Mouse (Mus musculus) ES-E14 (cell line): ENCODE measurements around the gene Ston2. TPM values are rescaled to one million over a fixed set of nuclear protein-coding genes. Genes with fewer than 3 reads are reported as not detected.

ENCODE experiments used
- DNase-seq: peaks from one replicate; pipeline ENCODE4 v3.0.0-alpha.2; 2013; ENCODE audit warnings: low read depth, low spot score
- H3K27ac ChIP-seq: 2 replicates; pipeline ENCODE4 v1.5.1; 2012; ENCODE audit warnings: low read depth, mild to moderate bottlenecking, low read length, moderate library complexity, mixed read lengths; ENCODE audit not compliant: poor library complexity, insufficient read depth, severe bottlenecking
- H3K36me3 ChIP-seq: 2 replicates; pipeline ENCODE4 v1.6.1; 2012; ENCODE audit warnings: mild to moderate bottlenecking, low read length, moderate library complexity, mixed read lengths; ENCODE audit not compliant: control insufficient read depth, poor library complexity, insufficient read depth, severe bottlenecking
- H3K4me1 ChIP-seq, 2 experiments: fragments of 150-350 bp in 1 of 2; sonication (generic) in 1 of 2; 2 replicates each; pipeline ENCODE4 v1.6.1; 2012; ENCODE audit warnings: low read length in 2 of 2, mild to moderate bottlenecking in 1 of 2, mixed read lengths in 1 of 2; ENCODE audit not compliant: control insufficient read depth in 2 of 2, insufficient read depth in 2 of 2, poor library complexity in 1 of 2
- H3K4me3 ChIP-seq, 2 experiments: fragments of 150-350 bp in 1 of 2; sonication (generic) in 1 of 2; 2 replicates each; pipeline ENCODE4 v1.5.1; 2012; ENCODE audit warnings: low read length in 2 of 2, low read depth in 1 of 2, mild to moderate bottlenecking in 1 of 2, mixed read lengths in 1 of 2; ENCODE audit not compliant: insufficient read depth in 1 of 2, poor library complexity in 1 of 2, severe bottlenecking in 1 of 2
- H3K9ac ChIP-seq: 2 replicates; pipeline ENCODE4 v1.6.1; 2012; ENCODE audit warnings: low read depth, mild to moderate bottlenecking, low read length, mixed read lengths; ENCODE audit not compliant: poor library complexity, insufficient read depth, severe bottlenecking
- H3K9me3 ChIP-seq: fragments of 150-350 bp; sonication (generic); 2 replicates; pipeline ENCODE4 v1.6.1; 2012; ENCODE audit warnings: low read depth, mild to moderate bottlenecking, low read length; ENCODE audit not compliant: control insufficient read depth, insufficient read depth
- CHD2 ChIP-seq: IDR thresholded peaks from 2 replicates; pipeline ENCODE4 v1.6.1; 2014; ENCODE audit warnings: mild to moderate bottlenecking, low read depth, low read length, inconsistent platforms
- HCFC1 ChIP-seq: IDR thresholded peaks from 2 replicates; pipeline ENCODE4 v1.6.1; 2012; ENCODE audit warnings: low read length, inconsistent platforms, borderline replicate concordance; ENCODE audit not compliant: insufficient read depth
- MAFK ChIP-seq: IDR thresholded peaks from 2 replicates; pipeline ENCODE4 v1.6.1; 2014; ENCODE audit warnings: mild to moderate bottlenecking, low read depth, low read length, inconsistent platforms; ENCODE audit not compliant: insufficient read depth
- ZC3H11A ChIP-seq: IDR thresholded peaks from 2 replicates; pipeline ENCODE4 v1.6.1; 2012; ENCODE audit warnings: low read depth, mild to moderate bottlenecking, inconsistent platforms, low read length, borderline replicate concordance
- ZNF384 ChIP-seq: IDR thresholded peaks from 2 replicates; pipeline ENCODE4 v1.6.1; 2012; ENCODE audit warnings: low read depth, low read length, inconsistent platforms
- in situ Hi-C, 2 experiments: fragments of 600-800 bp; cut with MboI; formaldehyde crosslinking; loops; one replicate each; pipeline ENCODE4 v1.15.1; 2025; ENCODE audit warnings: low sequenced_read_pairs in 2 of 2, inconsistent platforms in 1 of 2; ENCODE audit not compliant: unreplicated experiment in 2 of 2
- total RNA-seq: library from RNA; depleted of rRNA; stranded (reverse); fragments of 300-350 nt; gene quantifications from 2 replicates; pipeline ENCODE4 v1.2.3, GENCODE M21; 2012

The Ston2 gene
- total RNA-seq, 1 experiment, result 11.7 TPM

DNA sequence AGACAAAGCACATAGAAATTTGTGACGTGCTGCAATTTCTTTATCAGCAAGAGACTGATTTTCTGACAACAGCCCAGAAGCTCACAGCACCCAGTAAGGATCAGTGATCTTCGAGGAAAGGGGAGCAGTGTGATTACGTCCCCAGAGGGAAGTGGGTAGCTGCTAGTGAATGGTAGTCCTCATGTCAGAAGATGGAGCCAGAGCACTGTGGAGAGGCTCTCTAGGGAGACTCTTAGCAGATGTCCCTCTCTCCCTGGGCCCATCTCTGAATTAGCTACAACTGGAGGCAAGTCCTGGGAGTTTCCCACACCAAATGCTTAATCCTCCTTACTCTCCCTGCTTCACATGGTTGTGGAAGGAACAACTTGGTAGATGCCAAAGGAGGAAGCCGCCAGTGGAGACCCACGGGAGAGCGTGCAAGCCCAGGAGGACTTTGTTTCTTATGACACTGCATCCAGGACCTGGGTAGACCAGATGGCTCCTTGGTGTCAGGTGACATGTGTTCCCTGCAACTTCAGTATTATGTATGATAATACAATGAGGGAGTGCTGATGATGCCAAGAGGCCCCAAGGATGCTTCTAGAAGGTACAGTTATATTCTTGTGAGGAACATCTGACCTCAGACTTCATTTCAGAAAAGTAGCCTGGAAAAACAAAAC lies 10.7 kb upstream of the Ston2 start:
- Histone ChIP-seq H3K9ac (no peak overlapping the region), H3K36me3 (no peaks in the 10 kb centered on the region), H3K9me3 (no peaks in the 10 kb centered on the region), H3K4me3 (no peak overlapping the region), H3K4me1 (no peaks in the 10 kb centered on the region), H3K27ac (no peak overlapping the region)
- TF ChIP-seq MAFK (no peak), HCFC1 (no peak), ZC3H11A (no peak), CHD2 (no peak), ZNF384 (no peak)
- in situ Hi-C loops, result loop anchor here (25.0 kb wide), 2 partner anchors 162 to 387 kb away; no protein-coding TSS in a partner anchor
- DNase-seq, result no peak

DNA sequence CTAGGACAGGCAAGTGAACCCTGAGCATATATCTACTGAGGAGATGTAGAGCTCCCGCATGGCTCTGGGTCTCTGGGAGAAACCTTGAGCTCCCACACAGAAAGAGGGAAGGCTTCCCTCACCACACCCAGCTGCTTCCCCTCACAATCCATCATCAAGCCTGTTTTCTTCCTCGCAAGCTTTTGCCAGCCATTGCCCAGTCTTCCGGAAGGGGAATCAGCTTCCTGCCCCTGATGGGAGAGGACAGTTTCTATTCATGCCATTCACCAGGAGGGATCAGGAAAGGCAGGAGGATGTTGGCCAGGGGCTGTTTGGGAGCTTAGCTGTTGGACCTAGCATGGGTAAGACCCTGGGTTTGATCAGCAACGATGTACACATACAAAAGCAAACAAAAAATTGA lies 8.6 kb upstream of the Ston2 start:
- no peak overlapping the region for H3K27ac ChIP-seq
- no peak overlapping the region for H3K4me3 ChIP-seq
- TF ChIP-seq ZNF384, result no peak
- no peak for TF ChIP-seq ZC3H11A
- TF ChIP-seq HCFC1, result no peak
- TF ChIP-seq MAFK, result no peak
- TF ChIP-seq CHD2, result no peak
- no peaks in the 10 kb centered on the region for H3K4me1 ChIP-seq
- no peaks in the 10 kb centered on the region for H3K36me3 ChIP-seq
- no peak overlapping the region for H3K9ac ChIP-seq
- in situ Hi-C loops, result loop anchor here (25.0 kb wide), 2 partner anchors 159 to 384 kb away; no protein-coding TSS in a partner anchor
- DNase-seq, result no peak
- H3K9me3 ChIP-seq, result no peaks in the 10 kb centered on the region

GRCm38 (mm10) chr12:91793266-91793665 lies 5.1 kb upstream of the Ston2 start:
- no peaks in the 10 kb centered on the region for H3K9me3 ChIP-seq
- no peak overlapping the region for H3K9ac ChIP-seq
- DNase-seq, result no peak
- no peak overlapping the region for H3K27ac ChIP-seq
- TF ChIP-seq ZC3H11A (no peak), ZNF384 (no peak), CHD2 (no peak), MAFK (no peak)
- no peaks in the 10 kb centered on the region for H3K4me1 ChIP-seq
- no peak overlapping the region for H3K4me3 ChIP-seq
- H3K36me3 ChIP-seq, result no peaks in the 10 kb centered on the region
- in situ Hi-C loops, result loop anchor here (5.0 to 25.0 kb wide), 3 partner anchors 151 to 381 kb away; no protein-coding TSS in a partner anchor

- Histone ChIP-seq H3K9me3 (no peaks in the 10 kb centered on the region), H3K27ac (no peak overlapping the region), H3K4me1 (no peaks in the 10 kb centered on the region), H3K4me3 (no peak overlapping the region), H3K9ac (no peak overlapping the region), H3K36me3 (no peaks in the 10 kb centered on the region)
- in situ Hi-C loops, result loop anchor here (5.0 to 25.0 kb wide), 3 partner anchors 150 to 380 kb away; no protein-coding TSS in a partner anchor
- TF ChIP-seq ZC3H11A, result no peak
- no peak for TF ChIP-seq ZNF384
- no peak for TF ChIP-seq MAFK
- TF ChIP-seq HCFC1, result no peak
- TF ChIP-seq CHD2, result no peak
- DNase-seq, result no peak
These were observed 3.6 kb upstream of the Ston2 start for GRCm38 (mm10) chr12:91791822-91792221.
